Mouse (Mus musculus) CH12.LX (cell line): ENCODE data around the gene Itsn1.

Experiments
- EP300 ChIP-seq: IDR thresholded peaks from 2 replicates; pipeline ENCODE4 v1.6.1; 2011; ENCODE audit warnings: low read length, improper control_type of control experiment
- HCFC1 ChIP-seq: IDR thresholded peaks from 2 replicates; pipeline ENCODE4 v1.6.1; 2012; ENCODE audit warnings: low read depth, mild to moderate bottlenecking, inconsistent platforms, low read length, improper control_type of control experiment
- JUN ChIP-seq: IDR thresholded peaks from 2 replicates; pipeline ENCODE4 v1.6.1; 2011; ENCODE audit warnings: low read depth, mild to moderate bottlenecking, low read length, improper control_type of control experiment, moderate library complexity; ENCODE audit not compliant: insufficient read depth
- JUND ChIP-seq: conservative IDR thresholded peaks from 2 replicates; pipeline ENCODE4 v1.6.1; 2011; ENCODE audit warnings: low read depth, low read length, improper control_type of control experiment
- MAX ChIP-seq: IDR thresholded peaks from 2 replicates; pipeline ENCODE4 v1.6.1; 2011; ENCODE audit warnings: low read length, improper control_type of control experiment
- NELFE ChIP-seq: IDR thresholded peaks from 2 replicates; pipeline ENCODE4 v1.6.1; 2011; ENCODE audit warnings: low read depth, low read length, improper control_type of control experiment
- ZC3H11A ChIP-seq: IDR thresholded peaks from 2 replicates; pipeline ENCODE4 v1.6.1; 2012; ENCODE audit warnings: low read depth, mild to moderate bottlenecking, inconsistent platforms, low read length, improper control_type of control experiment

DNA sequence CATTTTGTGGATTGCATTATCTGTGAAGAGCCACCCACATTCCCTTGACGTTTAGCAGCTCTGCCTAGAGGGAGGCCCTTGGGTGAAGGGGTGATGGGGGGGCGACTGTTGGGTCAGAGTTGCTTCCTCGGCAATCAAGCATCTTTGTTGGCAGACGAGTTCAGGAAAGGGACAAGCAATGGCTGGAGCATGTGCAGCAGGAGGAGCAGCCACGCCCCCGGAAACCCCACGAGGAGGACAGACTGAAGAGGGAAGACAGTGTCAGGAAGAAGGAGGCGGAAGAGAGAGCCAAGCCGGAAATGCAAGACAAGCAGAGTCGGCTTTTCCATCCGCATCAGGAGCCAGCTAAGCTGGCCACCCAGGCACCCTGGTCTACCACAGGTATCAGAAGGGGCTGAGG is 110.4 kb downstream of the Itsn1 start:
- TF ChIP-seq JUN (no peak), ZC3H11A (no peak), JUND (no peak), MAX (no peak), EP300 (no peak), NELFE (no peak), HCFC1 (no peak)
